Mouse (Mus musculus) heart, embryonic 11.5 days (tissue): Measurements from ENCODE around the gene Mrpl22. TPM values are rescaled to one million over a fixed set of nuclear protein-coding genes. Genes with fewer than 3 reads are reported as not detected.
"Not testable (repeated sequence)": the region's sequence is repeated elsewhere in the genome, so short reads cannot be mapped to it uniquely, and the experiment has no call there.

Experiments used
- ATAC-seq: fragments of 200-750 bp; cut with Nextera tagmentation; replicated peaks from 2 replicates; pipeline ENCODE4 v1.8.0; 2017; ENCODE audit warnings: moderate library complexity; ENCODE audit not compliant: insufficient number of reproducible peaks, low FRiP score, low TSS enrichment
- H3K27ac ChIP-seq: fragments of 300-500 bp; sonication (generic); 2 replicates; pipeline ENCODE4 v1.5.1; 2014; ENCODE audit warnings: mild to moderate bottlenecking, low read depth, low read length
- H3K27me3 ChIP-seq: fragments of 300-500 bp; sonication (generic); 2 replicates; pipeline ENCODE4 v1.6.1; 2014; ENCODE audit warnings: mild to moderate bottlenecking, low read length, mixed read lengths; ENCODE audit not compliant: control insufficient read depth, insufficient read depth
- H3K36me3 ChIP-seq: fragments of 300-500 bp; sonication (generic); 2 replicates; pipeline ENCODE4 v1.6.1; 2014; ENCODE audit warnings: mild to moderate bottlenecking, low read length, moderate library complexity, mixed read lengths; ENCODE audit not compliant: control insufficient read depth, insufficient read depth
- H3K4me1 ChIP-seq: fragments of 300-500 bp; sonication (generic); 2 replicates; pipeline ENCODE4 v1.6.1; 2014; ENCODE audit warnings: low read length; ENCODE audit not compliant: control insufficient read depth, insufficient read depth
- H3K4me2 ChIP-seq: fragments of 300-500 bp; sonication (generic); 2 replicates; pipeline ENCODE4 v1.6.1; 2014; ENCODE audit warnings: mild to moderate bottlenecking, moderate library complexity
- H3K4me3 ChIP-seq: fragments of 300-500 bp; sonication (generic); 2 replicates; pipeline ENCODE4 v1.5.1; 2014; ENCODE audit warnings: low read depth, low read length
- H3K9ac ChIP-seq: fragments of 300-500 bp; sonication (generic); 2 replicates; pipeline ENCODE4 v1.6.1; 2014; ENCODE audit warnings: mild to moderate bottlenecking, low read depth, low read length, moderate library complexity
- H3K9me3 ChIP-seq: fragments of 300-500 bp; sonication (generic); replicated peaks from 2 replicates; pipeline ENCODE4 v1.6.1; 2016; ENCODE audit warnings: low read length; ENCODE audit not compliant: control insufficient read depth
- WGBS: fragments of 180-500 bp; shearing (Covaris S2); extraction: QIAGEN DNeasy Blood & Tissue Kit; methylation state at CpG from one replicate; pipeline ENCODE4 v1.1.7; 2014; ENCODE audit not compliant: insufficient replicate concordance; 5-methylcytosine and 5-hydroxymethylcytosine counted together
- polyA plus RNA-seq: library from polyadenylated mRNA; unstranded; fragments of >200 nt; fragmentation: Nextera tagmentation; extraction: Ambion mirVana; gene quantifications from 2 replicates; pipeline ENCODE4 v1.2.1, GENCODE M21; 2014

Mrpl22 gene
- polyA plus RNA-seq, 1 experiment from 2014 or later: 109 TPM

DNA sequence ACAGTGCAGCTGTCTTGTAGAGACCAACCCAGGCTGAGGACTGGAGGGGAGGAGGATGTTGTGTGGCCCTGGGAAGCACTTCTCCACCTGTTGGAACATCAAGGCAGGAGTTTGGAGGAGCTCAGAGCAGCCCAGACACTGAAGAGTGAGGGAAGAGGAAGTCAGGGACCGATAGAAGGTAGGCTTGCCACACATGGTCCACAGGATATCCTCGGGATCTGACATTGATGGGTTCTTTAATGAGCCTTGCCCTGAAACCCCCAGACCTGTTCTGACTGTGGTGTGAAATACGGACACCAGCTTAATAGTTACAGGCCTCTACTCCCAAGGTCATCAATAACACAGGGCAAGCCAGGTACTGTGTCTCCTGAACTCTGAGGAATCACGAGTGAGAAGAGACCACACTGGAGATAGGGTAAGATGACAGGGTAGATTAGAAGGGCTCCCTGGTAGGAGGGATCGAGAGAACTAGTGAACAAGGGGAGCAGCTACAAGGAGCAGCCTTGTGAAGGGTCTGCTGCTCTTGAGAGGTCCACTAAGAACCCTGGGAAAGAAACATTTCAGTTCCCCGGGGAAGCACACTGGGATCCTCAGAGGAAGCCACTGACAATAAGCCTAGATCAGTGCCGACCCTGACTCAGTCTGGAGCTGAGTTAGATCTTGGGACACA is 42.3 kb downstream of the Mrpl22 start:
- peak overlapping the region; percentile 67 for H3K4me2 ChIP-seq
- H3K4me1 ChIP-seq: peaks cover 12% of the 10 kb centered on the region
- no peaks in the 10 kb centered on the region for H3K27me3 ChIP-seq
- H3K36me3 ChIP-seq: no peaks in the 10 kb centered on the region
- no peak overlapping the region for H3K9ac ChIP-seq
- ATAC-seq: no peak
- no peak overlapping the region for H3K27ac ChIP-seq
- H3K4me3 ChIP-seq: peak overlapping the region; percentile 56; the same call in 1 of the 2 replicates
- no peaks in the 10 kb centered on the region for H3K9me3 ChIP-seq
- WGBS: 61% methylated on average over 7 of the region's 7 CpGs

DNA sequence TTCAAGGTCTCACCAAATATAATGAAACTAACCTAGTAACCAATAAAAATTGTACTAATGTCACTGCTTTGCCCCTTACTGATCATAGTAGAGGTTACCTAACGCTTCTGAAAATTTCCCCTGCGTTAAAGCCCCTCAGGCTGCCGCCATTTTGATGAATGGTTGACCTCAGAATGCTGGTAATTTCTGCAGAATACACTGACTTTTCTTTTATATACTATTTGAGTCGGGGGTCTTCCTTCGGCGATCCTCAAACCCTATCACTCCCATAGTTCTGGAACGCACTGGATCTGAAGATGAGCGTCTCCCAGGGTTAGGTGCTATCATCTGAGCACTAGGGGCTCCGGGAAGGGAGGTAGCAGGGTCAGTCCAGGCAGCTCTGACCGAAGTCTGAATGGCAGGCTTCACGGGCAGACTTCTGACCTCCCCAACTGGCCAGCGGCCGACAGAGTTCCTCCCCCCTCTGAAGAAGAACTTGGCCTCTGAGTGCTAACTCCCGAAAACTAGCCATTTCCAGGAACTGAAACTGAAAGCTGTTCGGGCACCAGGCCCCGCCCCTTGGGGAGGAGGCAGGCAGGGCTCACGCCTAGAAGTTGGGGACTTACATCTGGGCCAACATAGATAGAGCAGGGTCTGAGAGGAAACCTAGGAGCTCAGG is 43.1 kb downstream of the Mrpl22 start:
- peak overlapping the region; percentile 78 for H3K9ac ChIP-seq
- H3K36me3 ChIP-seq: no peaks in the 10 kb centered on the region
- peak; percentile 79 for ATAC-seq
- no peaks in the 10 kb centered on the region for H3K9me3 ChIP-seq
- 0 out of 2 replicates have a peak overlapping the region, but pooled peaks have one; percentile 46 for H3K27ac ChIP-seq
- peak overlapping the region; percentile 67 for H3K4me2 ChIP-seq
- H3K27me3 ChIP-seq: no peaks in the 10 kb centered on the region
- peaks cover 12% of the 10 kb centered on the region for H3K4me1 ChIP-seq
- 25% methylated on average over 17 of the region's 17 CpGs for WGBS
- H3K4me3 ChIP-seq: peak overlapping the region; percentile 56

DNA sequence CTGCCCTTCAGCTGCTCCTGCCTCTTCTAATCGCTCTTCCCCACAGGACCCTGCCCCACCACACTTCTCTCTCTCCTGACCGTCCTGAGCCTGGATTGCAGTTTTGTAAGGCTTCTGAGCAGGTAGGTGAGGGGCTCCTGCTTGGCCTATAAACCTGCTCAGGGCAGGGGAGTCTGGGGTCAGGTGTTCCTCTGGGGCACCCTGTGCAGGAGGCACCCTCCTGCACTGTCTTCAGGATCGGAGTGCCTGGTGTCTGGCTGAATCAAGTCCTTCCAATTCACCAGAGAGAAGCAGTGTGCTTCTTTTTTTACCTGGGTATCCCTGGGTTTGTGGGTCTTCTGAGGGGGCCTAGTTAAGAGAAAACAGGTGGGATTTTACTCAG is 43.6 kb downstream of the Mrpl22 start:
- WGBS: 9% methylated on average over 2 of the region's 3 CpGs
- not testable (repeated sequence) for H3K36me3 ChIP-seq, ATAC-seq, H3K9me3 ChIP-seq, H3K27me3 ChIP-seq, H3K9ac ChIP-seq, H3K27ac ChIP-seq
- H3K4me3 ChIP-seq: peak overlapping the region; percentile 56
- peak overlapping the region; percentile 67 for H3K4me2 ChIP-seq
- H3K4me1 ChIP-seq: peaks cover 12% of the 10 kb centered on the region

DNA sequence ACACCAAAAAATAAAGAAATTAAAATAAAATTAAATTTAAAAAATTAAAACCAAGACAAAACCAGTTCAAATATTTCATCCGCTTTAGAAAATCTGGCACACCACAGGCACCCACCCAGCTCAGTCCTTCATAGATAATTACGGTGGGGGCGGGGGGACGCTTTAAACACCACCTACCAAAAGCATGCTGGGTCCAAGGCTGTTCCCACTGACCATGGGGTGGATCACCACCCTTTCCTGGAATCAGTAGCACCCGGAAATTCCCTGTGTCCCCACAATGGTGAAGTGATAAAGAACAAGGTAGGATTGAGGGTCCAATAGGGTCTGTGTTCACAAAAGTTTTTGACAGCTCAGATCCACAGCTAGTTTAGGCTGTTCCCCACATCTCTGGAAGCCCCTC is 44.4 kb downstream of the Mrpl22 start:
- Histone ChIP-seq H3K4me1 (peaks cover 12% of the 10 kb centered on the region), H3K4me3 (no peak overlapping the region), H3K9ac (no peak overlapping the region), H3K9me3 (no peaks in the 10 kb centered on the region), H3K27me3 (no peaks in the 10 kb centered on the region), H3K36me3 (no peaks in the 10 kb centered on the region), H3K4me2 (no peak overlapping the region), H3K27ac (no peak overlapping the region)
- no peak for ATAC-seq
- WGBS: 70% methylated on average over 5 of the region's 5 CpGs

DNA sequence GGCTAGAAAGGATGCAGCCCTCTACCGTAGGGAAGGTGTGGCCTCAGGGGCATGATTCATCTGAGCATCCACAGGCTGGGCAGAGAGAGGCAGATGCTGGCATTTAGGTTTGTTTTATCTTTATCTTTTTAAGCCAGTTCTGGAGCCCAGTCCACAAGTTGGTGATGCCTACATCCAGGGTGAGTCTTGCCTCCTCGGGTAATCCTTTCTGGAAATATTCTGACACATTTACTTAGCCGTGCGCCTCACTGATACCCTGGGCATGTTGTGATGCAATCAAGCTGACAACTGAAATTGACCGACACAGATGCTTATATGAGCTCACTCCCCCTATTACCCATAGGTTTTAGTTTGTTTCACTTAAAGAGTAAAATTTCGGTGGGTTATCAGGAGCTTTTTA is 45.4 kb downstream of the Mrpl22 start:
- no peaks in the 10 kb centered on the region for H3K36me3 ChIP-seq
- H3K27me3 ChIP-seq: no peaks in the 10 kb centered on the region
- ATAC-seq: no peak
- 0 out of 2 replicates have a peak, but pooled peaks cover 6% of the 10 kb centered on the region for H3K4me1 ChIP-seq
- no peak overlapping the region for H3K27ac ChIP-seq
- H3K4me3 ChIP-seq: no peak overlapping the region
- H3K4me2 ChIP-seq: no peak overlapping the region
- no peaks in the 10 kb centered on the region for H3K9me3 ChIP-seq
- no peak overlapping the region for H3K9ac ChIP-seq
- WGBS: 83% methylated on average over 6 of the region's 6 CpGs

DNA sequence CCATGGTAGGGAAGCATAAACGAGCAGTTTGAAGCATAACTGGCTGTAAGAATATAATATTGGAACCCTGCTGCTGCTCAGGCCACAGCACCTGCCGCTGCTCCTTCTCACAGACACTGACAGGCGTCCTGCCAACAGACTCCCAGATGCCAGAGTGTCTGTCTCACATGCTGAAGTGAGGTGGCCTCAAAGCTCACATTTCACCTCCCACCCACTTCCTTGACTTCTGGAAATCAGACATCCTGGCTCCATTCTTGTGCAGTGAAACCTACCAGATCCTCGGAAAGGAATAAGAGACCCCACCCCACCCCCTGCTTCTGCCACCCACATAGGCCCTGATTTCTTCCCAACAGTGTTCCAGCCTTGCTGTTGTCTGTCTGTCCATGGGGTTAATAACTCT is 52.3 kb downstream of the Mrpl22 start:
- ATAC-seq: no peak
- Histone ChIP-seq H3K27ac (0 out of 2 replicates have a peak overlapping the region, but pooled peaks have one; percentile 29), H3K9ac (no peak overlapping the region), H3K4me1 (peaks cover 11% of the 10 kb centered on the region), H3K9me3 (no peaks in the 10 kb centered on the region), H3K4me3 (no peak overlapping the region), H3K36me3 (no peaks in the 10 kb centered on the region), H3K4me2 (no peak overlapping the region), H3K27me3 (no peaks in the 10 kb centered on the region)
- 29% methylated on average over 4 of the region's 4 CpGs for WGBS

DNA sequence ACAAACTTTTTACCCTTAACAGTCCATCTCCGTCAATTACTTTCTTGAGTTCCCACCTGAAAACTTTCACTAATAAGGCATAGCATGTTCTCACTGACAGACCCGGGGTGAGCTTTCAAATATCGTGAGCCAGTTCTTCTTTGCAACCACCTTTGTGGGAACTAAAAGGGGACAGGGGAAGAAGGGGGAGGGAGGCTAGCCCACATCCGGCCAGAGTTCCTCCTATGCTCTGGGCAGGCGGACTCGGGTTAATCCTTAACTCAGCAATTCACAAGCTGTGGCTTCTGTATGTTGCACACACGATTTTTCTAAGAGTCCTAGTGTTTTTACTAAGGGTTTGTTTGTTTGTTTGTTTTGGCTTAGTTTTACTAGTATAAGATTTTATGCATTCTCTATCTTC is 52.9 kb downstream of the Mrpl22 start:
- H3K4me1 ChIP-seq: peaks cover 11% of the 10 kb centered on the region
- ATAC-seq: no peak

DNA sequence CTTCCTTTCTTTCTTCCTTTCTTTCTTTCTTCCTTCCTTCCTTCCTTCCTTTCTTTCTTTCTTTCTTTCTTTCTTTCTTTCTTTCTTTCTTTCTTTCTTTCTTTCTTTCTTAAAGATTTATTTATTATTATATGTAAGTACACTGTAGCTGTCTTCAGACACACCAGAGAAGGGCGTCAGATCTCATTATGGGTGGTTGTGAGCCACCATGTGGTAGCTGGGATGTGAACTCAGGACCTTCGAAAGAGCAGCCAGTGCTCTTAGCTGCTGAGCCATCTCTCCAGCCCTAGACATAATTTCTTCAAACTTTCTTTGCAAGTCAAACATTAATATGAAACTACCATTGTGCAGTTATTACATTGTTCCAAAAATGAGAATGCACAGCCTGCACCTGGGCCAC is 53.4 kb downstream of the Mrpl22 start:
- not testable (repeated sequence) for H3K27ac ChIP-seq, ATAC-seq, H3K4me2 ChIP-seq, H3K9ac ChIP-seq, H3K4me3 ChIP-seq, H3K9me3 ChIP-seq, H3K36me3 ChIP-seq, H3K27me3 ChIP-seq
- WGBS: 65% methylated on average over 2 of the region's 2 CpGs
- peaks cover 11% of the 10 kb centered on the region for H3K4me1 ChIP-seq

More for the DNA sequence above, 52.9 kb downstream of the Mrpl22 start:
- no peak overlapping the region for H3K4me3 ChIP-seq
- H3K27ac ChIP-seq: no peak overlapping the region
- WGBS: 47% methylated on average over 7 of the region's 7 CpGs
- no peak overlapping the region for H3K4me2 ChIP-seq
- no peak overlapping the region for H3K9ac ChIP-seq
- H3K36me3 ChIP-seq: no peaks in the 10 kb centered on the region
- H3K27me3 ChIP-seq: no peaks in the 10 kb centered on the region
- H3K9me3 ChIP-seq: no peaks in the 10 kb centered on the region
